Mouse (Mus musculus) T-helper 17 cell (primary cell): ENCODE measurements around the gene Galnt10.

ENCODE experiments used
- in situ Hi-C, 2 experiments: fragments of 300-600 bp; cut with MboI, MseI; formaldehyde crosslinking; loops; 1 replicate in 1 of 2; 2 replicates in 1 of 2; pipeline ENCODE4 v1.15.1; 2025; ENCODE audit warnings: high pct_unique_total_duplicates in 2 of 2

The Galnt10 gene

DNA sequence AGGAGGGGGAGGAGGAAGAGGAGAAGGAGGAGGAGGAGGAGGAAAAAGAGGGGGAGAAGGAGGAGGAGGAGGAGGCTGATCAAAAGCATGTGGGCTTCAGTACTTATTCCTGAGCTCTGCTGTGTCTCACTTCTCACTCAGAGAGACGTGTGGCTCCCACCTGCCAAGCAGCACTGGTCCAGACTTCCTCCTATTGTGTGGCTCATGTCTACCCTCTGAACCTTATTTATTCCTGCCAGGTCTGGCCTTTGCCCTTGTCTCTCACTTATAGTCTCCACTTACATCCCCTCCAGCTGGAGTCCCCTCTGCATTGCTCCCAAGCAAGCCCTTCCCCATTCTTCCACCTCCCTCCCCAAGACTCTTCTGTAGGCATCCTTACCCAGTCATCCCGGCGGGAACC lies 72.2 kb downstream of the Galnt10 start:
- in situ Hi-C loops, result loop anchor here in 1 of 2 experiments (25.0 kb wide), 1 partner anchor 1580 kb away; no protein-coding TSS in a partner anchor

DNA sequence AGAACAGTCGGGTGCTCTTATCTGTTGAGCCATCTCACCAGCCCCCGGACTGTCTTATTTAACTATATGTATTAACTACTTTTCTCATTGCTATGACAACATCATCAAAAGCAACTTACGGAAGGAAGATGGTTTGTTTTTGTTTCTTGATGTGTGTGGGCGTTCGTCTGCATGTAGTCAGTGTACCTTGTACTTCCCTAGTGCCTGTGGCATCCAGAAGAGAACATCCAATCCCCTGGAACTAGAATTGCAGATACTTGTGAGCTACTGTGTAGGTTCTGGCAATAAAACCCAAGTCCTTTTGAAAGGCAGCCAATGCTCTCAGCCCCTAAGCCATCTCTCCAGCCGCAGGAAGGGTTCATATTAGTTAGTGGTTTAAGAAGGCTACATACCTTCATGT lies 72.8 kb downstream of the Galnt10 start:
- in situ Hi-C loops, result loop anchor here in 1 of 2 experiments (25.0 kb wide), 1 partner anchor 1581 kb away; no protein-coding TSS in a partner anchor

DNA sequence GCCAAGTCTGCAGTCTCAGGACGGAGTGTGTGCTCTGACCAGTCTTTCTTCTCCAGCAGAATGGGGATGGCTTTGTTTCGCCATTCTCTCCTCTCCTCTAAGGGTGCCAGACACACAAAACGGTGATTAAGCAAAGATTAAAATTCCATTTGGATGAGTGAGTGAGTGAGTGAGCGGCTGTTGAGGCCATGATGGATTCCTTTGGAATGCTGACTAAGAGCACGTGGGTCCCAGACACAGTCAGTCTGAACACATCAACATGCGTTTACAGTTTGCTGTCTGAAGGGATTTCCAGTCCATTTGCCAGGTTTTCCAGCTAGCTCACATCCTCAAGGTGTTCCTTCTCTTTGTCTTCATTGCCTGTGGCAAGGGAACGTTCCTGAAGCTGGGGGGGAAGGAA lies 74.4 kb downstream of the Galnt10 start:
- in situ Hi-C loops, result loop anchor here in 1 of 2 experiments (25.0 kb wide), 1 partner anchor 1582 kb away; no protein-coding TSS in a partner anchor

DNA sequence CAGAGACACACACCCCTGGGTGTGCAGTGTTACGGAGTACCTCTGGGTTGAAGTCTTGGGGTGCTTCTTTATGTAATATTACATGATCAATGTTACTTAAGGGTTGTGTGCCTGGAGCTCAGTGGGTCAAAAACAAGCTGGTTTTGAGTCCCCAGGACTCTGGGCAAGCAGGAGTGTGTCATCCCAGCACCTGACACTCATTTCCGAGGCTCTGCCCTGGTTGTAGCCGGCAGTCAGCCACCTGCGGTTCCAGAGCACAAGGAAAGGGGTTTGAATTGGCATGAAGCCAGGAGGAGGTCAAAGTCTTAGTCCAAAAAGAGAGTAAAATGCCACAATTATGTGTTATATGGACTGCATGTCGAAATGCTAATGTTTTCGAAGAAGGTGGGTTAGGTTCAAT lies 74.8 kb downstream of the Galnt10 start:
- in situ Hi-C loops, result loop anchor here in 1 of 2 experiments (25.0 kb wide), 1 partner anchor 1583 kb away; no protein-coding TSS in a partner anchor

DNA sequence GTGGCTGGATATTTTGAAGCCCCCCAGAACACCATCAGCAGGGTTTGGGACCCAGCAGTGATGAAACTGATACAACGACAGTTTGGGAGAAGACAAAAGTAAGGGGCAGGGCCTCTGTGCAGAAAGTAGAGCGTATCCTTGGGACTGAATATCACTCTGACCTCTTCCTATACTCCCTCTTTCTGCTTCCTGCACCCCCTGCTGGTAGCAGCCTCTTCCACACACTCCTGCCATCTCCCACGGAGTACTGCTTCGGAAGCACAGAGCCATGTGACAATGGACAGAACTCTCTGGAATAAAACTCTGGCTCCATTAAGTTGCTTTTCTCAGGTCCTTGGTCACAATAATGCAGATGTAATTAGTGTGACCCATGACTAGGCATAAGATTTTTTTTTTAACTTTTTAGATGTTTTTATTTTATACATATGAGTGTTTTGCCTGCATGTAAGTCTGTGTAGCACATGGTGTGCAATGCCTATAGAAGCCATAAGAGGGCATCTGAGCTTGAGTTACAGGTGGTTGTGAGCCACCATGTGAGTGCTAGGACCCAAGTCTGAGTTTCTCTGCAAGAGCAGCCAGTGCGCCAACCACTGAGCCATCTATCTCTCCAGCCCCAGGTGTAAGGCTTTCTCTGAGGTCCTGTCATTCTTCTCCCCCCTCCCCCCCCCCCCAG lies 79.7 kb downstream of the Galnt10 start:
- in situ Hi-C loops, result loop anchor here in 1 of 2 experiments (25.0 kb wide), 1 partner anchor 1588 kb away; no protein-coding TSS in a partner anchor

DNA sequence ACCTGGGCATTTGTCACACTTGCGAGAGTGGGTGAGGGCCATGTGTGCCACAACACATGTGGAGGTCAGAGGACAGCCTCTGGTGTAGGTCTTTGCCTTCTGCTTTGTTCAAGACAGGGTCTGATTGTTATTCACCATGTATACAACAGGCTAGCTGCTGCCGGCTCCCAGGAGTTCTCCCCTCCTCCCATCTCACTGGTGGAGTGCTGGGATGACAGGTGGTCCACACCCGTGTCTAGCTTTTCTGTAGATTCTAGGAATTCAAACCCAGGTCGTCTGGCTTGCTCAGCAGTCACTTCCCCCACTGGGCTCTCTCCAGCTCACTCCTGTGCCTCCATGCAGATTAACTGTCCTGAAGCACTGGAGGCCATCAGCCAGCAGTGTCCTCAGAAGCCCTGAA lies 80.7 kb downstream of the Galnt10 start:
- in situ Hi-C loops, result no loop called here

DNA sequence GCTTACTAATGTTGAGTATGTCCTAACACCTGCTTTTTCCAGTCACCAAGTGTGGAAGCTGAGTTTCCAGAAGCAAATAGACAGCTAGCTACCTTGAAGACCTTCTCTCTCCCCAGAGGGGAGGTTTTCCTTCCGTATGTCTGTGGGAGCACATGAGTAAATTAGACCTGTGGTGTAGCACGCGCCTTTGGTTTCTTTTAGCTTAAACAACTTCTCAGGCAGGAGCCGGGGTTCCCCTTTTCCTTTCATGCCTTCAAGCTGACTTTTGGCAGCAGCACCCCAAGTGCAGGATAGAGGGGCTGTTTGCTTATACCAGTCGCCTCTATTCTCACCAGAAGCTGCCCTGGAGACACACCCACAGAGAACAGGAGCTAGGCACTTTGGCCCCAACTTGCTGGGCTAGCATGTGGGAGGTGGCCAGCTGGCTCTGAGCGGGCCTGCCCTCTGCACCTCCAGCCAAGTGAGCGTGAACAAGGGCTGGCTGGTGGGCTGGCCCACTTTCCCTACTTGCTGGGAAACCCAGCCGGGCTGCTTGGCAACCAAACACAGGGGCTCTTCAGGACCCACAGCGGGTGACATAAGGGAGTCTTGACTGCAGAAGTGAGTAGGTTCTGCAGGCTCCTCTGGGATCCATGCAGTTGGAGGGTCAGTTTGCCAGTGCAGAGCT lies 82.2 kb downstream of the Galnt10 start:
- in situ Hi-C loops, result no loop called here

DNA sequence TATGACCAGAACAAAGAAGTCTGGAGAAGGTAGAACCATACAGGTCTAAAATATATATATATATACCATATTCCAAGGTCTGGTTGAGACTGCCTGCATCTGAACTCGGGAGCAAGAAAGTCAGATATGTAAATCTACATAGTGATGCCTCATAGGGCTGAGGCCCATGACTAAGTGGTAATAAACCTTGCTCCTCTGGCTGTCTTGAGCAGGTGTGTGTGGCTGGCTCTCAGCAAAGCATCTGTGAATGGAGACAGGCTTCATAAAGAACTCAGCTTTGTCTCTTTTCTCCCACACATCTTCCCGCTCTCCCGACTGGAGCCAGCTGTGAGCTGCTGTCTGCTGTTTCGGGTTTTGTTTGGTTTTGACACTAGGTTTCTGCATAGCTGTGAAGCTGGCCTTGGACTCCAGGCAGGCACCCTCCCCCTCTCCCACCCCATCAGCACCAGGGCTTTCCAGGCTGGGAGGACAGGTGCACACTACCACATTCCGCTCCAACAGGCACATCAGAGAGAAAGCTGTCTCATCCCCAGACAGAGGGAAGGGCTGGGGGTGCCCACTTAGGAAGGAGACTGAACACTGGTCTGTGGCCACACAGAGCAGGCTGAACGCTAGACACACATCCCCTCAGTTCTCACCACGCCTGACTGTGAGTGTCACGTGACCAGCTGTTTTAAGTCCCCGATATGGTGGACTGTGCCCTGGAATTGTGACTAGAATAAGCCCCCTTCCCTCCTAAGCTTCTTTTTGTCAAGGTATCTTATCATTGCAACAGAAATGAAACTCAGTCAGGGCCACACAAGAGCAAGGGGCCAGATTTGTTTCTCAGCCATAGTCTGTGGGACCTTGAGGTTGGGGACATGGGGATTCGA lies 87.4 kb downstream of the Galnt10 start:
- in situ Hi-C loops, result no loop called here

DNA sequence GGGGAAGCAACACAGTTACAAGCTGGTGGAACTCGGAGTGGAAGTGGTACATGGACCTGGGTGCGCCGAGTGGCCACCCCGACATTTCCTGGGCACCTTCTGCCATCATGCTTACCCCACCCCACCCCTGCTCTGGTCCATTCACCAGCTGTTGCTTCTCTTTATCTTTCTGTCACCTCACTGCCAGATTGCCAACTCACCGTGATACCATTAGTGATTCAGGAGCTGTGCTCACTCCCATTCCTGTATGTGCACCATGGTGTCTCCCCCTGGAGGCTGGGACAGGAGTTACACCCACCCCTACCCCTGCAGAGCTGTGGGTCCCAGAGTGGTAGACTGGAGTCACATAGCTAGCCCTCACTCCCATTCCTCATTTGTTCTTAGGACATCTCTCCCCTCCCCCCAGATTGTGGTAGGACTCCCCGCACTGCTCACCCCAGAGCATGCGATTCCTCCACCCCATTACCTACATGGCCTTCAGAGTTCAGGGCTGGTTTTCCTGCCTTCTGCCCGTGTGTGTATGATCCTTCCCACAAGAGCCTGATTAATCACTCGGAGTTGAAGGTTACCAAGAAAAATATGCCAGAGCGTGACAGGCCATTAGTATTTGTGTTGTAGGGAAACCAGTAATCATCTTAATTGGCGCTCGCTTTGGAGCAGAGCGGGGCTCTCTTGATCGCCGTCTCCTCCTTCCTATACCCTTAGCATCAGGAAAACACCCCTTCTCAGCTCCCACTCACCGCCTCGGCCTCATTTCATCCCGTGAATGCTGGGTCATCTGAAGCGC lies 102.2 kb downstream of the Galnt10 start:
- in situ Hi-C loops, result no loop called here

DNA sequence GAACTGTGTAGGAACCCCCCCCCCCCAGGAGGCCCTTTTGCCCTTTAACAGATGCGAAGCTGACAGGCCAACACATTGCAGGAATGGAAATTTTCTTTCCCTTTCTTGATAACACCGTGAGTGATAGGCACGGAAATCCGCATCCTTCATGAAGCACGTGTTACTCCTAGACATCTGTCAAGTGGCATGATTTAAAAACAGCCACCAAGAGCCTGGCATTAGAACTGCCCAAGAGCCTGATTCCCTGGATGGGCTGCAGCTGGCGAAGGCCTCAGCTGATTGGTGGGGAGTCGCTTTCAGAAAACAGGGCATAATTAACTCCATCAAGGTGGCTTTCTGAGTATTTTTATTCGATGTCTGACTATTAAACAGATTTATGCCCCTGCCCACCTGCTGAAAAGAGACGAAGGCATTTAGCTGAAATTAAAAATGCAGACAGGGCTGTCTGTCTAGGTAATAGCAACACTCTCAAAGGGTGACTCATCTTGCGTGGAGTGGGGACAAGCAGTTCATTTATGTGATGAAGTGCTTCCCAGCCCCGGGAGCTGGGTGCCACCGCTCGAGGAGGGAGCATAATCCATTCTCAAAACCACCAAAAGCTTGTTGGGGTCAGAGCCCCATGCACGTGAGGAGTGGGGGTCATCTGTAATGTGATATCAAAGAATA lies 108.4 kb downstream of the Galnt10 start:
- in situ Hi-C loops, result no loop called here

DNA sequence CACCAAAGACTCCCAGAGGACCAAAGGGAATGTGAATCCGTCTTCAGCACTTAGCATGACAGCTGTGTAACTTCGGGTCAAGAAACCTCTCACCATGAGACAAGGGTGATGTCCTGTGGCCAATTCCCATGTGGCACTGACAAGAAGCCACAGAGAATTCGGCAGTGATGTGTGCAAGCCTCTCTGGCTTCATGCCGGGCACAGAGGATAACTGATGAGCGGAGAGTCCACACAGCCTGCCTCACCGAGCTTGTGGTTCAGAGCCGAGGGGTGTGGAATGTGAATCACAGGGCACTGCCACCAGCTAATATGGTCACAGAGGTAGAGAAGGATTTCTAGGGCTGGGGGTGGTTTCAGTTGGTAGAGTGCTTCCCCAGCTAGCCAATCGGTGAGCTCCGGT lies 113.4 kb downstream of the Galnt10 start:
- in situ Hi-C loops, result no loop called here

DNA sequence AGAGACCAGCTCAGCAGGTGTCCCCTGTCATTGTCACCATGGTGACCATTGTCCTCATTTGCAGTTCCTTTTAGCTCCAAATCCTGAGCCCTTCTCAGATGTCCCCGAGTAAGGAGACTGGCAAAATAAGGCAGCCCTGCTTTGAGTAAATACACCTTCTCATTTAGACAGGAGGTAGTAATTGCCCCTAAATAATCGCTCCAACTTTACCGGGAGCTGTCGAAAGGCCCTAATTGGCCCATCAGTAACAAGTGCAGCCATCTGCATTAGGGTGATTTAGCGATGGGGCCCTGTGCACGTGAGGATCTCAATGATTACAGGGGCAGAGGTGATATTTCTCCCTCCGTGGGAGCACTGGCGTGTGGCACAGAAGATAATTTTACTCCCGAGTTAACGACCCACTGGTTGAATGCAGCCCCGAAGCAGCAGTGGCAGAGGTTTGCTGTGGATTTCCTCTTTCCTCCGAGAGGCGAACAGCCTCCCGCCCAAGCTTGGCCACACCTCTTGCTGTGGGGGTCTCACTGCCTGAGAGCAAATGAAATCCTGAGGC lies 115.3 kb downstream of the Galnt10 start:
- in situ Hi-C loops, result no loop called here

DNA sequence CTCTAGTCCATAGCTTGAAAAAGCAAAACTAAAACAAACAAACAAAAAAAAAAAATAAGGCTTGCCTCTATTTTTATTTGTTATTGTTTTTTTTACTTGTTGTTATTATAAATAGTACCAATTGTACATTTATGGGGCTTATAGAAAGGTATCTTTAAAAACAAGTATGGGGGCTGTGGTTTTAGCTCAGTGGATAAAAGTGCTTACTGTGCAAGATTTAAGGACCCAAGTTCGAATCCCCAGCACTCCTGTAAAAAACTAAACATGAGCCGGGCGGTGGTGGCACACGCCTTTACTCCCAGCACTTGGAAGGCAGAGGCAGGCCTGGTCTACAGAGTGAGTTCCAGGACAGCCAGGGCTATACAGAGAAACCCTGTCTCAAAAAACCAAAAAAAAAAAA lies 116.1 kb downstream of the Galnt10 start:
- in situ Hi-C loops, result no loop called here

DNA sequence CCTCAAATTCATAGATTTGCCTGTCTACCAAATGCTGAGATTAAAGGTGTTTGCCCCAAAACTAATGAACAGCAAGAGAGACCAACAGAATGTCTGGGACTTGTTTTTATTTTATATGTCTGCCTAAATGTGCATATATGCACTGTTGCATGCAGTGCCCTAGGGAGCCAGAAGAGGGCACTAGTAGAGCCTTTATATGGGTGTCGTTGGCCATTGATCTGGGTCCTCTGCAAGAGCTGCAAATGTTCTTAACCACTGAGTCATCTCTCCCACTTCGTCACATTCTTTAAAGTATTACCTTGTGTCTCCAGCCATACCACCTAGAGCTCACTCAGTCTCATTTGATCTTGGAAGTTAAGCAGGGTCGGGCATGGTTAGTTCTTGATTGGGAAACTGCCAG lies 118.9 kb downstream of the Galnt10 start:
- in situ Hi-C loops, result no loop called here

DNA sequence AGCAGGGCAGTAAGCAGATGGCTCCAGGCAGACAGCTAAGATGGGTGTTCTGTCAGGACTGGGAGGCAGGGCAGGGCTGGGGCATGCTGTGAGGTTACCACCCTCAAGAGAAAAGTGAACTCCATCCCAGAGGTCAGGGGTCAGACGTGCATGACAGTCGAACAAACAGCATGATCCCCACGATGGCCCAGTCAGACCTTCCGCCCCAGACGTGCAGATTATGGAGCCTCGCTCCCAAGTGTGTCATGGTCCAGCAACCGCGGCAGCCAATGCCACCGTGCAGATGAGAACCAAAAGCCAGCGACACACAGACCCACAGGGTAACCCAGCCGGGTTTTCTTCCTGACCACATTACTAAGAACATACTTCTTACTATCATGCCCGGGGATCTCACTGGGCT lies 121.4 kb downstream of the Galnt10 start:
- in situ Hi-C loops, result loop anchor here in 1 of 2 experiments (5.0 kb wide), 1 partner anchor 219 kb away; no protein-coding TSS in a partner anchor

DNA sequence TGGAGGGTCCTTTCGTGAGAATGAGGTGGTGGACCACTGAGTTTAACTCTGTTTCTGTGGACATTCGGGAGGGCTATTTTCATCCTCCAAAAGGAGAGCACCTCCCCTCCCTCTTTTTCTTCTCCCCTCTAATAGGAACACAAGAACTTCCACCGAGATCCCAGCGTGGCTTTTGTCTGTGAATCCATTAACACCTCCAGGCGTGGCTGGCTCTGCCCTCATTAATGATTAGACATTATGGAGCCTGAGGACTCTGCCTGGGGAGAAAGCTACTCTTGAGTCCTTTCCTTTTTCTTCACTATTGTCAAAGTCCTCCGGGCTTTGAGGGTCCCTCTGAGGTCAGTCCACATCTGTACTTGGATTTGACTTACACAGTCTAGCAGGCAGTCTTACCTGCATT lies 121.9 kb downstream of the Galnt10 start:
- in situ Hi-C loops, result loop anchor here in 1 of 2 experiments (5.0 kb wide), 1 partner anchor 220 kb away; no protein-coding TSS in a partner anchor

DNA sequence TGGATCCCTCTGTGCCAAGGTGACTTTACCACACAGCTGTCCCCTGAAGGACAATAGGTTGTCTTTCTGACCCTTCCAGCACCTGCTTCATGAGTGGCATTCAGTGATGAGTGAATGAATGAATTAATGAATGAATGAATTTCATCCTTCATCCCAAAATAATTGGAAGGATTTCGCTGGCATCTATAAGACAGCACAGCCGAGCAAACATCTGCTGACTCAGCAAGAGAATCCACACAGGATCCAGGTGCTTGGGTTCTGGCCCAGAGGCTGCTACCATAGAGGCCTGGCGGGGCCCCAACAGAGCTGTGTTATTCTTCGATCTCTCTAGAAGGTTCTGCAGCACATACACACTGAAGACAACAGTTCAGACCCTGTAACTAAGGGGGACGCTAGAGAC lies 125.5 kb downstream of the Galnt10 start:
- in situ Hi-C loops, result loop anchor here in 1 of 2 experiments (5.0 kb wide), 1 partner anchor 223 kb away; no protein-coding TSS in a partner anchor

DNA sequence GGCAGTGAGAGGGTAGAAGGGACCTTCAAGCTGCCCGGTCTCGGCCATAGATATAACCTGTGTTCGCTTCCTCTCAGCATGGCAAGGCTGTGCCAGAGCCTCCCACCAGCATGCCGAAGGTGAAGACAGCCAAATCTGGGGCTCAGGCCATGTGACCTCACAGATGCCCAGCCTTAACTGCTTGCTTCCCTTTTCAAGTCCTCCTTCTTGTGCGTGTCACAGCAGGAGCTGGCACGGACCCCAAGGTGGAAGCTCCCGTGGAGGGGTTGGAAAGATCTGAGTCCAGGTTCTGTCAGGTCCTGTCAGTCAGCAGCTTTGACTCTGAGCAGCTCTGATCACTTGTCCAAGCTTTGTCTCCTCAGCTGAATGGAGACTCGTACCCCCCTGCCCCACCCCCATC lies 126.4 kb downstream of the Galnt10 start:
- in situ Hi-C loops, result loop anchor here in 1 of 2 experiments (5.0 kb wide), 1 partner anchor 224 kb away; no protein-coding TSS in a partner anchor

DNA sequence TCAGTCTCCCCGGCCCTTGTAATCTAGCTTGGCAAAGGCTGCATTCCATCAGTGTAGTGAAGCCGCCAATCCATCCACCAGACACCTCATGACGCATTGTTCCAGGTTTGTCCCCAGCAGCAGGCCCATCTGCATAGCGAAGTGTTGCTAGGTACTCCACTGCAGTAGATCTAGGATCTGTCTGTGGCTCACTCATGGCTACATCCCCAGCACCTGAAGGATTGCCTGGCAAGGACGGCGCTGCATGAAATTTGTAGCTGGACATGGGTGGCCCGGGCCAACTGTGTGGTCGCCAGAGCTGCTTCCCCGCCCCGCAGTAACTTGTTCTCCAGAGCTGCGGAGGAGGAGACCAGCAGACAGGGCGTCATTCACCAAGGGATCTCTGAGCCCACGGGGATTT lies 128.2 kb downstream of the Galnt10 start:
- in situ Hi-C loops, result loop anchor here in 1 of 2 experiments (5.0 kb wide), 1 partner anchor 226 kb away; no protein-coding TSS in a partner anchor

DNA sequence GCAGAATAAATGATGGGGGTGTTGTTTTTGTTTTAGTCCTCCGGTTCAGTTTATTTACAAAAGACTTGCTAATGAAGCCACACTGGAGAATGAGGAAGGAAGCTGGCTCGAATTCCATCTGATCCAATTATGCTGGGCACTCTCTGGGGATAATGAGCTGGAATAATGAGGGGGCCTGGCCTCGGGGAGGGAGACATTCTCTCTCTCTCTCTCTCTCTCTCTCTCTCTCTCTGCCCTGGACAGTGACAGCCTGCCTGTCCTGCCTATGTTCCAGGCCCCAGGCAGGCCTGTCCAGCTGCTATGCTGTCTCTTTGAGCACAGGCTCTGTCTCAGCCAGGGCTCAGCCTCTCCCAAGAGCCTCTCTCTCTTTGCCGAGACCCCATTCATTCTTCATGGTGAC lies 128.7 kb downstream of the Galnt10 start:
- in situ Hi-C loops, result loop anchor here in 1 of 2 experiments (5.0 kb wide), 1 partner anchor 227 kb away; no protein-coding TSS in a partner anchor
